ENCODE assay signal across 8 mouse cellular contexts in genomic region chr1:75504256-75505045, GRCm38 (mm10). TPM values are rescaled to one million over a fixed set of nuclear protein-coding genes. Genes with fewer than 3 reads are reported as not detected.
DNase-seq lines count a peak whose midpoint lies in the region; ATAC-seq and TF ChIP-seq lines count a peak whose summit lies in the region.

No protein-coding gene starts in this region.

- no peak for TF ChIP-seq POLR2A in heart, adult 2 months (IDR thresholded peaks at IDR 0.05; ENCODE audit: insufficient read depth, low read depth, low read length)
- TF ChIP-seq POLR2A in ES-Bruce4 (IDR thresholded peaks at IDR 0.05; ENCODE audit: insufficient read depth, low read length) = no peak

- no peak for ATAC-seq in forebrain, embryonic 16.5 days
- ATAC-seq in liver, embryonic 15.5 days (ENCODE audit: insufficient read depth) = no peak

- no peaks in the 10 kb centered on the region; the same call in 1 of the 2 replicates for H3K79me2 ChIP-seq in heart, adult 2 months (replicated peaks; ENCODE audit: control insufficient read depth, insufficient read depth, low read length)

- 60% methylated on average over 9 of the region's 9 CpGs for WGBS in heart, adult 2 months
- 64% methylated on average over 9 of the region's 9 CpGs for WGBS in forebrain, embryonic 16.5 days
- 51% methylated on average over 9 of the region's 9 CpGs for WGBS in liver, embryonic 15.5 days (ENCODE audit: insufficient replicate concordance)

- no peaks in the 10 kb centered on the region for H3K36me3 ChIP-seq in heart, adult 2 months (ENCODE audit: control insufficient read depth, insufficient read depth, low read length)
- H3K36me3 ChIP-seq in ES-Bruce4 (ENCODE audit: control insufficient read depth, insufficient read depth, low read length, poor library complexity, severe bottlenecking) = no peaks in the 10 kb centered on the region
- peaks cover 23% of the 10 kb centered on the region for H3K36me3 ChIP-seq in forebrain, embryonic 16.5 days (ENCODE audit: control insufficient read depth, insufficient read depth)
- H3K36me3 ChIP-seq in liver, embryonic 15.5 days (replicated peaks) = no peaks in the 10 kb centered on the region

- no peaks in the 10 kb centered on the region for H3K27me3 ChIP-seq in heart, adult 2 months (ENCODE audit: control insufficient read depth, insufficient read depth, low read length)
- H3K27me3 ChIP-seq in ES-Bruce4 (ENCODE audit: control insufficient read depth, insufficient read depth, low read length, poor library complexity, severe bottlenecking) = no peaks in the 10 kb centered on the region
- no peaks in the 10 kb centered on the region for H3K27me3 ChIP-seq in forebrain, embryonic 16.5 days (replicated peaks; ENCODE audit: control insufficient read depth, insufficient read depth, low read length)
- peaks cover 61% of the 10 kb centered on the region for H3K27me3 ChIP-seq in liver, embryonic 15.5 days

- TF ChIP-seq EP300 in heart, adult 2 months (IDR thresholded peaks at IDR 0.05; ENCODE audit: insufficient read depth, low read depth, low read length) = no peak
- TF ChIP-seq EP300 in ES-Bruce4 (IDR thresholded peaks at IDR 0.05; ENCODE audit: insufficient read depth, low read depth, low read length) = no peak

- no peak overlapping the region for H3K9ac ChIP-seq in heart, adult 2 months (ENCODE audit: low read depth, low read length)
- peak overlapping the region; percentile 91 for H3K9ac ChIP-seq in ES-Bruce4 (ENCODE audit: low read depth, poor library complexity, severe bottlenecking)
- peak overlapping the region; percentile 87 for H3K9ac ChIP-seq in forebrain, embryonic 16.5 days (replicated peaks; ENCODE audit: low read depth, low read length)
- H3K9ac ChIP-seq in liver, embryonic 15.5 days = no peak overlapping the region

- peak overlapping the region; percentile 87 for H3K4me3 ChIP-seq in heart, adult 2 months
- H3K4me3 ChIP-seq in ES-Bruce4 (ENCODE audit: low read depth, low read length) = no peak overlapping the region
- peak overlapping the region; percentile 88 for H3K4me3 ChIP-seq in forebrain, embryonic 16.5 days (replicated peaks; ENCODE audit: low read length)
- H3K4me3 ChIP-seq in liver, embryonic 15.5 days (replicated peaks) = no peak overlapping the region

- peak overlapping the region; percentile 92 for H3K4me2 ChIP-seq in forebrain, embryonic 16.5 days (ENCODE audit: low read length)
- peak overlapping the region; percentile 63 for H3K4me2 ChIP-seq in liver, embryonic 15.5 days

- DNase-seq in heart, adult 2 months = no peak
- no peak for DNase-seq in heart, adult 9 months (ENCODE audit: low spot score in 2 of 2)
- DNase-seq in thymus, postnatal 36 days = no peak
- no peak for DNase-seq in yolk sac, embryonic 10.5 days (ENCODE audit: low spot score)
- no peak for DNase-seq in lung, adult 18-20 months

- H3K9me3 ChIP-seq in ES-Bruce4 (replicated peaks; ENCODE audit: control insufficient read depth, insufficient read depth, low read length, poor library complexity, severe bottlenecking) = no peaks in the 10 kb centered on the region
- H3K9me3 ChIP-seq in forebrain, embryonic 16.5 days (ENCODE audit: control insufficient read depth, low read length) = no peaks in the 10 kb centered on the region
- H3K9me3 ChIP-seq in liver, embryonic 15.5 days (replicated peaks) = no peaks in the 10 kb centered on the region

- no peak overlapping the region; the same call in 1 of the 2 replicates for H3K27ac ChIP-seq in heart, adult 2 months
- H3K27ac ChIP-seq in ES-Bruce4 (ENCODE audit: insufficient read depth, low read length) = no peak overlapping the region
- H3K27ac ChIP-seq in forebrain, embryonic 16.5 days (ENCODE audit: low read length) = no peak overlapping the region; the same call in 1 of the 2 replicates
- no peak overlapping the region for H3K27ac ChIP-seq in liver, embryonic 15.5 days (replicated peaks)

- TF ChIP-seq CTCF in heart, adult 2 months (IDR thresholded peaks at IDR 0.05) = no peak
- no peak for TF ChIP-seq CTCF in ES-Bruce4 (IDR thresholded peaks at IDR 0.05; ENCODE audit: low read depth, low read length)

- intact Hi-C loops in heart, adult 2 months (cut with DNase I) = loop anchor here (2.0 to 5.0 kb wide), 2 partner anchors 26 to 43 kb away; partner anchors contain the start of genes Chpf, Slc4a3 and Tmem198

- peaks cover 2% of the 10 kb centered on the region; the same call in 1 of the 2 replicates for H3K4me1 ChIP-seq in heart, adult 2 months (ENCODE audit: control insufficient read depth, insufficient read depth, low read length)
- H3K4me1 ChIP-seq in ES-Bruce4 (ENCODE audit: control insufficient read depth, insufficient read depth, low read length) = peaks cover 8% of the 10 kb centered on the region
- peaks cover 25% of the 10 kb centered on the region for H3K4me1 ChIP-seq in forebrain, embryonic 16.5 days (replicated peaks; ENCODE audit: control insufficient read depth, insufficient read depth, low read length)
- 0 out of 2 replicates have a peak, but pooled peaks cover 6% of the 10 kb centered on the region for H3K4me1 ChIP-seq in liver, embryonic 15.5 days (replicated peaks)

RNA-seq across cellular contexts. Expression of gene Obsl1, which starts 1.8 kb away (rescaled TPM):
- 100 to 1,000 TPM; 117 to 131 TPM for total RNA-seq in heart, adult 2 months (2021)
- 87.8 and 119 TPM in 2 replicates for polyA plus RNA-seq in heart, adult 2 months (2012; rRNA removed)
- polyA plus RNA-seq in ES-Bruce4 (2011; ENCODE audit: insufficient read depth, insufficient read length, low read depth, missing spikeins) = 32.6 and 32.9 TPM in 2 replicates
- polyA plus RNA-seq in forebrain, embryonic 16.5 days (2015; fragmentation: Nextera tagmentation; extraction: Ambion mirVana) = 19.6 and 21.6 TPM in 2 replicates
- 7.3 and 9.4 TPM in 2 replicates for polyA plus RNA-seq in liver, embryonic 15.5 days (2015; fragmentation: Nextera tagmentation; extraction: Ambion mirVana)

RNA-seq across cellular contexts. Expression of gene Inha, which starts 2.4 kb away (rescaled TPM):
- total RNA-seq in heart, adult 2 months (2021) = 1 to 10 TPM; 4.1 to 4.3 TPM
- 17.0 and 20.4 TPM in 2 replicates for polyA plus RNA-seq in heart, adult 2 months (2012; rRNA removed)
- polyA plus RNA-seq in ES-Bruce4 (2011; ENCODE audit: insufficient read depth, insufficient read length, low read depth, missing spikeins) = 1.9 and 2.4 TPM in 2 replicates
- polyA plus RNA-seq in forebrain, embryonic 16.5 days (2015; fragmentation: Nextera tagmentation; extraction: Ambion mirVana) = 13.7 and 18.1 TPM in 2 replicates
- 0.66 and 0.67 TPM in 2 replicates for polyA plus RNA-seq in liver, embryonic 15.5 days (2015; fragmentation: Nextera tagmentation; extraction: Ambion mirVana)

RNA-seq across cellular contexts. Expression of gene Stk11ip, which starts 16.9 kb away (rescaled TPM):
- 1 to 10 TPM; 7.3 to 7.7 TPM for total RNA-seq in heart, adult 2 months (2021)
- 12.9 and 19.8 TPM in 2 replicates for polyA plus RNA-seq in heart, adult 2 months (2012; rRNA removed)
- 18.8 and 22.7 TPM in 2 replicates for polyA plus RNA-seq in ES-Bruce4 (2011; ENCODE audit: insufficient read depth, insufficient read length, low read depth, missing spikeins)
- polyA plus RNA-seq in forebrain, embryonic 16.5 days (2015; fragmentation: Nextera tagmentation; extraction: Ambion mirVana) = 16.7 and 22.4 TPM in 2 replicates
- 5.1 and 6.6 TPM in 2 replicates for polyA plus RNA-seq in liver, embryonic 15.5 days (2015; fragmentation: Nextera tagmentation; extraction: Ambion mirVana)

RNA-seq across cellular contexts. Expression of gene Tmem198, which starts 25.1 kb away (rescaled TPM):
- total RNA-seq in heart, adult 2 months (2021) = under 1 TPM; 0.21 to 0.66 TPM
- polyA plus RNA-seq in heart, adult 2 months (2012; rRNA removed) = 0.39 and 0.73 TPM in 2 replicates
- 0.27 and 0.53 TPM in 2 replicates for polyA plus RNA-seq in ES-Bruce4 (2011; ENCODE audit: insufficient read depth, insufficient read length, low read depth, missing spikeins)
- 59.8 and 60.5 TPM in 2 replicates for polyA plus RNA-seq in forebrain, embryonic 16.5 days (2015; fragmentation: Nextera tagmentation; extraction: Ambion mirVana)
- 0.06 and 0.15 TPM in 2 replicates for polyA plus RNA-seq in liver, embryonic 15.5 days (2015; fragmentation: Nextera tagmentation; extraction: Ambion mirVana)

RNA-seq across cellular contexts. Expression of gene Chpf, which starts 25.3 kb away (rescaled TPM):
- total RNA-seq in heart, adult 2 months (2021) = 10 to 100 TPM; 23.2 to 25.0 TPM
- polyA plus RNA-seq in heart, adult 2 months (2012; rRNA removed) = 26.9 and 37.8 TPM in 2 replicates
- 13.3 and 15.1 TPM in 2 replicates for polyA plus RNA-seq in ES-Bruce4 (2011; ENCODE audit: insufficient read depth, insufficient read length, low read depth, missing spikeins)
- polyA plus RNA-seq in forebrain, embryonic 16.5 days (2015; fragmentation: Nextera tagmentation; extraction: Ambion mirVana) = 28.1 and 29.2 TPM in 2 replicates
- 4.0 and 4.3 TPM in 2 replicates for polyA plus RNA-seq in liver, embryonic 15.5 days (2015; fragmentation: Nextera tagmentation; extraction: Ambion mirVana)

Comparison
In these comparisons a context has a peak if more than half of its experiments do, and no peak if none do; other contexts are left out.
1. H3K4me3 ChIP-seq: peak in heart, adult 2 months (single experiment) and forebrain, embryonic 16.5 days (single experiment); none in ES-Bruce4 (single experiment) and liver, embryonic 15.5 days (single experiment).
2. H3K9ac ChIP-seq: peak in ES-Bruce4 (single experiment) and forebrain, embryonic 16.5 days (single experiment); none in heart, adult 2 months (single experiment) and liver, embryonic 15.5 days (single experiment).